Mouse (Mus musculus) hindbrain, embryonic 13.5 days (tissue): Measurements from ENCODE around the gene Usp29. TPM values are rescaled to one million over a fixed set of nuclear protein-coding genes. Genes with fewer than 3 reads are reported as not detected.

Experiments
- ATAC-seq: fragments of 200-750 bp; cut with Nextera tagmentation; 2 replicates; pipeline ENCODE4 v1.8.0; 2017; ENCODE audit warnings: moderate TSS enrichment; ENCODE audit not compliant: low FRiP score
- H3K27ac ChIP-seq: fragments of 300-500 bp; sonication (generic); 2 replicates; pipeline ENCODE4 v1.5.1; 2015; ENCODE audit warnings: inconsistent platforms, mild to moderate bottlenecking, moderate library complexity
- H3K27me3 ChIP-seq: fragments of 300-500 bp; sonication (generic); 2 replicates; pipeline ENCODE4 v1.6.1; 2015; ENCODE audit warnings: mild to moderate bottlenecking, inconsistent platforms
- H3K36me3 ChIP-seq: fragments of 300-500 bp; sonication (generic); 2 replicates; pipeline ENCODE4 v1.6.1; 2015; ENCODE audit warnings: mild to moderate bottlenecking, inconsistent platforms
- H3K4me1 ChIP-seq: fragments of 300-500 bp; sonication (generic); replicated peaks from 2 replicates; pipeline ENCODE4 v1.6.1; 2015; ENCODE audit warnings: inconsistent platforms
- H3K4me2 ChIP-seq: fragments of 300-500 bp; sonication (generic); 2 replicates; pipeline ENCODE4 v1.6.1; 2015; ENCODE audit warnings: inconsistent platforms, mild to moderate bottlenecking, moderate library complexity
- H3K4me3 ChIP-seq: fragments of 300-500 bp; sonication (generic); 2 replicates; pipeline ENCODE4 v1.5.1; 2015; ENCODE audit warnings: mild to moderate bottlenecking, inconsistent platforms
- H3K9ac ChIP-seq: fragments of 300-500 bp; sonication (generic); 2 replicates; pipeline ENCODE4 v1.6.1; 2015; ENCODE audit warnings: mild to moderate bottlenecking, inconsistent platforms
- H3K9me3 ChIP-seq: fragments of 300-500 bp; sonication (generic); 2 replicates; pipeline ENCODE4 v1.6.1; 2016; ENCODE audit warnings: inconsistent platforms
- WGBS: fragments of 180-500 bp; shearing (Covaris S2); methylation state at CpG from one replicate; pipeline ENCODE4 v1.1.7; 2015; 5-methylcytosine and 5-hydroxymethylcytosine counted together
- polyA plus RNA-seq: library from polyadenylated mRNA; unstranded; fragments of >200 nt; fragmentation: Nextera tagmentation; extraction: Ambion mirVana; gene quantifications from 2 replicates; pipeline ENCODE4 v1.2.1, GENCODE M21; 2015

Usp29 gene
- polyA plus RNA-seq, 1 experiment from 2014 or later: 28.7 TPM

GRCm38 (mm10) chr7:6835351-6835750 is 105.0 kb downstream of the Usp29 start:
- no peaks in the 10 kb centered on the region for H3K27me3 ChIP-seq
- H3K9me3 ChIP-seq: no peaks in the 10 kb centered on the region
- no peaks in the 10 kb centered on the region for H3K36me3 ChIP-seq
- H3K9ac ChIP-seq: no peak overlapping the region
- H3K4me1 ChIP-seq: peaks cover 11% of the 10 kb centered on the region
- H3K27ac ChIP-seq: peak overlapping the region; percentile 80
- ATAC-seq: peak; percentile 55
- 25% methylated on average over 5 of the region's 5 CpGs for WGBS
- no peak overlapping the region for H3K4me3 ChIP-seq
- no peak overlapping the region for H3K4me2 ChIP-seq

GRCm38 (mm10) chr7:6837297-6837925 is 107.0 kb downstream of the Usp29 start:
- 66% methylated on average over 3 of the region's 3 CpGs for WGBS
- Histone ChIP-seq H3K9me3 (no peaks in the 10 kb centered on the region), H3K9ac (no peak overlapping the region), H3K27me3 (no peaks in the 10 kb centered on the region), H3K4me2 (no peak overlapping the region), H3K4me1 (peaks cover 17% of the 10 kb centered on the region), H3K4me3 (no peak overlapping the region), H3K36me3 (no peaks in the 10 kb centered on the region), H3K27ac (no peak overlapping the region)
- no peak for ATAC-seq

- Histone ChIP-seq H3K4me3 (no peak overlapping the region), H3K9ac (no peak overlapping the region), H3K27me3 (no peaks in the 10 kb centered on the region), H3K4me2 (no peak overlapping the region), H3K4me1 (peaks cover 17% of the 10 kb centered on the region), H3K27ac (no peak overlapping the region), H3K36me3 (no peaks in the 10 kb centered on the region), H3K9me3 (no peaks in the 10 kb centered on the region)
- ATAC-seq: no peak
- 86% methylated on average over 9 of the region's 9 CpGs for WGBS
Measured at GRCm38 (mm10) chr7:6837926-6838554, 107.7 kb downstream of the Usp29 start.

GRCm38 (mm10) chr7:6840860-6841259 is 110.5 kb downstream of the Usp29 start:
- no peaks in the 10 kb centered on the region for H3K36me3 ChIP-seq
- no peak overlapping the region for H3K9ac ChIP-seq
- 71% methylated on average over 5 of the region's 5 CpGs for WGBS
- no peaks in the 10 kb centered on the region for H3K9me3 ChIP-seq
- ATAC-seq: no peak
- H3K4me2 ChIP-seq: no peak overlapping the region
- H3K27ac ChIP-seq: no peak overlapping the region
- 0 out of 2 replicates have a peak, but pooled peaks cover 6% of the 10 kb centered on the region for H3K4me1 ChIP-seq
- H3K27me3 ChIP-seq: no peaks in the 10 kb centered on the region
- H3K4me3 ChIP-seq: no peak overlapping the region

GRCm38 (mm10) chr7:6849495-6849894 is 119.1 kb downstream of the Usp29 start:
- H3K27me3 ChIP-seq: no peaks in the 10 kb centered on the region
- H3K9ac ChIP-seq: no peak overlapping the region
- H3K4me1 ChIP-seq: peaks cover 17% of the 10 kb centered on the region
- no peak overlapping the region for H3K27ac ChIP-seq
- H3K4me2 ChIP-seq: no peak overlapping the region
- no peaks in the 10 kb centered on the region for H3K9me3 ChIP-seq
- no peaks in the 10 kb centered on the region for H3K36me3 ChIP-seq
- no peak for ATAC-seq
- no peak overlapping the region for H3K4me3 ChIP-seq
- 83% methylated on average over 3 of the region's 3 CpGs for whole genome bisulfite sequencing

- no peak overlapping the region for H3K9ac ChIP-seq
- no peak overlapping the region for H3K27ac ChIP-seq
- H3K4me1 ChIP-seq: peaks cover 17% of the 10 kb centered on the region
- no peaks in the 10 kb centered on the region for H3K36me3 ChIP-seq
- no peak for ATAC-seq
- H3K9me3 ChIP-seq: no peaks in the 10 kb centered on the region
- H3K4me2 ChIP-seq: no peak overlapping the region
- no peak overlapping the region for H3K4me3 ChIP-seq
- WGBS: 79% methylated on average over 3 of the region's 3 CpGs
- no peaks in the 10 kb centered on the region for H3K27me3 ChIP-seq
Measured at GRCm38 (mm10) chr7:6850321-6850720, 119.9 kb downstream of the Usp29 start.

- peak; percentile 6; the same call in 1 of the 2 replicates for ATAC-seq
- Histone ChIP-seq H3K4me1 (peaks cover 17% of the 10 kb centered on the region), H3K27ac (peak overlapping the region; percentile 71), H3K27me3 (no peaks in the 10 kb centered on the region), H3K9ac (no peak overlapping the region), H3K4me3 (no peak overlapping the region), H3K36me3 (no peaks in the 10 kb centered on the region), H3K4me2 (no peak overlapping the region), H3K9me3 (no peaks in the 10 kb centered on the region)
- 74% methylated on average over 6 of the region's 6 CpGs for WGBS
Measured at GRCm38 (mm10) chr7:6851256-6851655, 120.9 kb downstream of the Usp29 start.

- Histone ChIP-seq H3K9ac (peak overlapping the region; percentile 43; the same call in 1 of the 2 replicates), H3K27ac (peak overlapping the region; percentile 61; the same call in 1 of the 2 replicates), H3K4me1 (peaks cover 17% of the 10 kb centered on the region), H3K9me3 (no peaks in the 10 kb centered on the region), H3K4me3 (no peak overlapping the region), H3K27me3 (no peaks in the 10 kb centered on the region), H3K36me3 (no peaks in the 10 kb centered on the region), H3K4me2 (no peak overlapping the region)
- ATAC-seq: peak; percentile 93
- 25% methylated on average over 5 of the region's 5 CpGs for WGBS
Measured at GRCm38 (mm10) chr7:6851717-6852503, 121.5 kb downstream of the Usp29 start.

- no peak overlapping the region for H3K9ac ChIP-seq
- 72% methylated on average over 10 of the region's 10 CpGs for WGBS
- no peak overlapping the region for H3K4me3 ChIP-seq
Measured at GRCm38 (mm10) chr7:6855613-6856405, 125.4 kb downstream of the Usp29 start.

GRCm38 (mm10) chr7:6858694-6859270 is 128.4 kb downstream of the Usp29 start:
- Histone ChIP-seq H3K4me2 (no peak overlapping the region), H3K9me3 (no peaks in the 10 kb centered on the region), H3K27ac (no peak overlapping the region), H3K4me1 (peaks cover 18% of the 10 kb centered on the region), H3K27me3 (no peaks in the 10 kb centered on the region), H3K9ac (no peak overlapping the region), H3K36me3 (no peaks in the 10 kb centered on the region), H3K4me3 (no peak overlapping the region)
- WGBS: 13% methylated on average over 5 of the region's 5 CpGs
- ATAC-seq: no peak

More at GRCm38 (mm10) chr7:6855613-6856405, 125.4 kb downstream of the Usp29 start:
- H3K4me1 ChIP-seq: peaks cover 25% of the 10 kb centered on the region
- H3K27me3 ChIP-seq: no peaks in the 10 kb centered on the region
- H3K4me2 ChIP-seq: no peak overlapping the region
- no peaks in the 10 kb centered on the region for H3K36me3 ChIP-seq
- ATAC-seq: no peak
- no peaks in the 10 kb centered on the region for H3K9me3 ChIP-seq
- H3K27ac ChIP-seq: no peak overlapping the region

- peak; percentile 92 for ATAC-seq
- H3K9ac ChIP-seq: no peak overlapping the region
- 0 out of 2 replicates have a peak overlapping the region, but pooled peaks have one; percentile 48 for H3K27ac ChIP-seq
- H3K9me3 ChIP-seq: no peaks in the 10 kb centered on the region
- no peaks in the 10 kb centered on the region for H3K27me3 ChIP-seq
- H3K4me1 ChIP-seq: peaks cover 18% of the 10 kb centered on the region
- no peaks in the 10 kb centered on the region for H3K36me3 ChIP-seq
- H3K4me3 ChIP-seq: no peak overlapping the region
- H3K4me2 ChIP-seq: peak overlapping the region; percentile 19; the same call in 1 of the 2 replicates
- 7% methylated on average over 6 of the region's 6 CpGs for WGBS
Measured at GRCm38 (mm10) chr7:6860689-6861088, 130.3 kb downstream of the Usp29 start.
